Mouse (Mus musculus): ENCODE results near the gene Cideb.

DNA sequence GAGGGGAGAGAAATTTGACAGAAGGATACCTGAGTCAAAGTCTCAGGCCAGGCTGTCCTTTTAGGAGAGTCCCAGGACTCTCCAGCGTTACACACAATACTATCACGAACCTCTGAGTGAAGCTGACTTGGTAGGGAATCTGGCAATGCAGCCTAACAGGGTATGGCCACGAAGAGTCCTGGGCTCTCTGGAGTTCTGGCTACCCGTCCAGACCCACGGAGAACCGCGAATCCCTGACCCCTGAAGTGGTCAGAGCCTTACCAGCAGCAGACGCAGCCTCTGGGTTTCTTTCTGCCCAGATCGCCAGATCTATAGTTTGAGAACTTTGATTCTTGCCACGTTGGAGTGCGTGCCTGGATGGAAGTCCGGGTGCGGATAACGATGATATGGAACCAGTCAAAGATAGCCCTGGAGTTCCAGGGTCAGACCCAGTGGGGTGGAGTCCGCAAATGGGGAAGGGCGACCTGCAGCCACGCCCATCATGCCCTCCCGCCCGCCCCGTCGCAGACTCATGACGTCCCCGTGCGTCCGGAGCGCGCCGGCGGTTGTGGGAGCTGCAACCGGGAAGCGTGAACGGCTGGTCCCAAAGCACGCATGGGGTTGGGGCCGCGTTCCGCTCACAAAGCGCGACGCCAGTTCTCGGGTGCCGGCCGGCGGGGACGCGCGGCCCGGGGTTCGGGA is 12.9 kb downstream of the Cideb start, which contains the start of the genes Dhrs1 and Nop9:
- no peak for TF ChIP-seq GATA1 (IDR thresholded peaks at IDR 0.05; ENCODE audit: borderline replicate concordance, low read length)
- TF ChIP-seq FLI1 (IDR thresholded peaks at IDR 0.05; ENCODE audit: low read length): no peak

All from megakaryocyte, embryonic 14.5 days (primary cell).